Mouse (Mus musculus) large intestine, adult 2 months (tissue): ENCODE measurements around the gene Hypk. TPM values are rescaled to one million over a fixed set of nuclear protein-coding genes. Genes with fewer than 3 reads are reported as not detected.
A peak's percentile ranks its signal among the peaks of the same experiment; 100 is the strongest.
"Not testable (repeated sequence)": the region's sequence is repeated elsewhere in the genome, so short reads cannot be mapped to it uniquely, and the experiment has no call there.

Source experiments
- DNase-seq: peaks from one replicate; pipeline ENCODE4 v3.0.0-alpha.2; 2012; ENCODE audit warnings: low read depth, low spot score
- WGBS: fragments of 180-500 bp; shearing (Covaris S2); methylation state at CpG from one replicate; pipeline ENCODE4 v1.1.7; 2018; 5-methylcytosine and 5-hydroxymethylcytosine counted together
- polyA plus RNA-seq: library from polyadenylated mRNA; depleted of rRNA; stranded (reverse); fragments of >200 nt; gene quantifications from 2 replicates; pipeline ENCODE4 v1.2.3, GENCODE M21; 2012; rRNA removed

The Hypk gene
- polyA plus RNA-seq, 1 experiment = 6.8 TPM

DNA sequence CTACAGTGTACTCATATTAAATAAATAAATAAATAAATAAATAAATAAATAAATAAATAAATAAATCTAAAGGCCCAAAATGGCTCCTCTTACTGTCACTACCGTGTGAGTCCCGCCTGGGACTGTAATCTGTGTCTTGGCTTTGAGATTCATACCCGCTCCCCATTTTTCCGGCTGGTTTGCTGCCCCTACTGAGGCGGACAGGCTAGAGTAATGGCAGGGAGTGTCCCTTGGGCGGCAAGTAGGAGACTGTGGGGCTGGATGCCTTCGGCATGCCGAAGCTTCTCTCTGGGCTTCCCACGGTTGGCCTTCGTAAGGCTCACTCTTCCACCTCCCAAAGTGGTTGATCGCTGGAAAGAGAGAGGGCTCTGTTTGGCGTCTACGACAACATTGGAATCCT lies 27.8 kb downstream of the Hypk start:
- WGBS = 85% methylated on average over 13 of the region's 13 CpGs
- DNase-seq = not testable (repeated sequence)

DNA sequence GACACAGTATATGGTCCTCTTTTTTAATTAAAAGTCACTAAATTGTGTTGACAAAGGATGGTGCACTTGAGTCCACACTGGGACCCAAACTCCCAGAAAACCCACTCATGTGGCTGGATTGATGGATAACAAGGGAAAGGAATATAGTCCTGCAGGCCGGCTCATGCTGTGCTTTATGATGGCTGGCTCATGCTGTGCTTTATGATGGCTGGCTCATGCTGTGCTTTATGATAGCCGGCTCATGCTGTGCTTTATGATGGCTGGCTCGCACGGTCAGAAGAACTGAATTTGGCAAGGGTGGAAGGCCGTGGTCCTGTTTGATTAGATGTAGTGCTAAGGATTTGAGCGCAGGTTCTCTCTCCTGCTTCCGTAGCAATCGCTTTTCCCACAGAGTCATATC lies 30.5 kb downstream of the Hypk start:
- DNase-seq = no peak
- 31% methylated on average over 8 of the region's 8 CpGs for WGBS

DNA sequence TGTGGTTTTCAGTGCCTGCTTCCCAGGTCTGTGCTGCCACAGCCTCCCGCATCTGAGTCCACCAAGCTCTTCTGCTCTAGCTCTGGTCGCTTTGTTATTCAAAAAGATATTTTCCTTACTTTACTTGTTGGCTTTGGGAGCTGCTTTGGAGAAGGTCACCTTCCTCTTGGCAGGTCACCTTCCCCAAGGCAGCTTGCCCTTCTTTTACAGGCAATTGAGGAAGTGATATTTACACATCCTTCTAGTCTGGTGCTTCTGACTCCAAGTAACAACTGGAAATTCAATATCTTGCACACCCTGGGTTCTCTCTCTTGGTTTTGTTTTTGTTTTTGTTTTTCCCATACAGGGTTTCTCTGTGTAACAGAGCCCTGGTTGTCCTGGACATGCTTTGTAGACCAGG lies 31.3 kb downstream of the Hypk start:
- not testable (repeated sequence) for DNase-seq
- WGBS = 74% methylated on average over 2 of the region's 2 CpGs

DNA sequence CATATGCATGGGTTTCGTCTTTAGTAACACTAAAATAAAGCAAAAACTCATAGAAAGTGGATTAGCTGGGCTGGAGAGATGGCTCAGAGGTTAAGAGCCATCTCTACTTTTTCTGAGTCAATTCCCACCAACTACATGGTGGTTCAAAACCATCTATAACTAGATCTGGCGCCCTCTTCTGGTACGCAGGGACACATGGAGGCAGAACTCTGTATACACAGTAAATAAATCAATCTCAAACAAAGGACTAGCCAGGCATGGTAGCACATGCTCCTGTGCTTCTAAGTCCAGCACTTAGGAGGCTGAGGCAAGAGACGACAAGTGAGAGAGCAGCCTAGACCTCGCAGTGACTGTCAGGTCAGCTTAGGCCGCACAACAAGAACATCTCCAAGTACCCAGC lies 48.5 kb downstream of the Hypk start:
- not testable (repeated sequence) for DNase-seq
- WGBS = 74% methylated on average over 3 of the region's 6 CpGs

DNA sequence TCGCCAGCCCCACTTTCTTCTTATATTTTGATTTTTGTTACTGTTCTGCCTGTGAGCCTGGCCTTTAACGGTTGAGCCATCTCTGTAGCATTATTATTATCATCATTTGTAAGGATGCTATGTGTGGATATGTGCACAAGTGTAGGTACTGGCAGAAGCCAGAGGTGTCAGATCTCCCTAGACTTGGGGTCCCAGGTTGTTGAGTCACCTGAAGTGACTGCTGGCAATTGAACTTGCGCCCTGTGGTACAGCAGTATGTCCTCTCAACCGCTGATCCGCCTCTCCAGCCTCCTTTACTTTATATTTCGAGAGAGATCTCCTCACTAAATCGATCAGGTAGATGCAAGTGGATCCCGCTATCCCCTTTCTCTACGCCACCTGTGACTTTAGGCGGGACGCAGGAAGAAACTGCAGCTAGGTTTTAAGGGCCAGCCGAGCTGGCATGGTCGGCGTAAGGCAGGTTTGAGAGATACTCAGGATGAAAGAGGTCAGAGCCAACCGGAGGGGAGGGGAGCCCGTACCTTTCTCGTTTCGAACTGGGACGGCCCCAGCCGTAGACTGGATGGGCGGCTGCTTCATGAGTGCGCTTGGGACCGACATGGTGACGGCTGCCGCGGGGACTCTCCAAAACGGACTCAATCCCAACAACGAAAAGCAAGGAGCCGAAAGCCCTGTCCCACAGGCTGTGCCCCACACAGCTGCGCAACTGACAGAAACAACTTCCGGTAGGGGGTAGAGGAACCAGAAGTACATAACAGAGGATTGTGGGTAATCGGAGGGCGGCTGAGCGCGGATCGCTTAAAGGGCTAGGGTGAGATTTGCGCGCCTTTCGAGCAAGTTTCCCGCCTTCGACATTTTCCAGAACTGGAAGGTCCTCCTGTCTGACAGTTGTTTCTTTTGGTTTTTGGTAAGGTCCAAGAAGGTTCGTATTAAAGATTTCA lies 53.1 kb downstream of the Hypk start, which contains the start of the genes Mfap1a and Wdr76:
TSS of gene Mfap1a (minus strand) at position 724 of the 941 bp plus-strand sequence.
TSS of gene Wdr76 (plus strand) at position 782 of the 941 bp plus-strand sequence.
- DNase-seq = peak; percentile 78
- WGBS = 3% methylated on average over 42 of the region's 42 CpGs

DNA sequence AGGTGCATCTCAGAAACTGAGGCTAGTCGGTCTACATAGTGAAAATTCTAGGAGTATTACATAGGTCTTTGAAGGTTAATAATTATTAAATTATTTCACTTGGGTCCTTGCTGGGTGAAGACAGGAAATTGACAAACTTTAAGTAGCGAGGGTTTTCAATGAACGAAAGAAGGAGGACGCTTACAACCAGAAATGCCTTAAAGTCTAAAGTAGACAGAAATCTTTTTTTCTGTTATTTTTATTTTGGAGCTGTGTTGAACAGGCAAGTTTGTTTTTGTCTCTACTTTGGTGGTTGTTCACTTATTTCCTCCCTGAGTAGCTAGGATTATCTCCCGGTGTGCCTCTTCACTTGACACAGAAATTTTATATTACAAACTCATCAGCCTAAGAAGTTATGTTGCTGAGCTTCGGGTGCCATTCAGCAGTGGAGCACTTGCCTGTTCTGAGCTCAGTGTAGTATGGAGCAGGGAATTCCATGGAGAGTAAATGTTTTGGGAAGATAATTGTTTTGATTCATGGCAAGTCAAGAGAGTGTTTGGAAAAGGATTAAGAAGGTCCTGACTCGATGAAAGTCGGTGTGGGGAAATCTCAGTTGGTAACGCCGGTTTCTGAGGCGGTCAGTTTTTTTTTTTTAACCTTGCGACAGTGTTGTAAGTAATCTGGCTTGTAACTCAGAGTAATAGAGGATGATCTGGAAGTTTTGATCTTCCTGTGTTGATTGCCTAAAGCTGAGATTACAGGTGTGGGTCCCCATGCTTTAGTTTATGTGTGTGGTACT lies 54.3 kb downstream of the Hypk start:
- WGBS = under 1% methylated on average over 12 of the region's 12 CpGs

DNA sequence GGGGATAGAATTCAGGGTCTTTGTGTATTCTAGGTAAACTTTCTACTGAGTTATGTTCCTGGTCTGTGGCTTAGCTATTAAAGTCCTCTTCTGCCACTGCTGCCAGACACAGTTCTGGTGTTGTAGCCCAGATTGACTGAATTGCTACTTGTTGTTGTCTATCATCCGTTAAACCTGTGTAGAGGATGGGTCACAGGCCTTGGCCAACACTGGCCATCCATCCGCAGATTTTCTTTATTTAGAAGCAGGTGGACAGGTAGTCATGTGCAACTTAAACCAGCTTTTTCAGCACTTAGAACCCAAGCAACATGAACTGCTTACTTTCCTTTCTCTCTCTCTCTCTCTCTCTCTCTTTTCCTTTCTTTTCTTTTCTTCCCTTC lies 54.9 kb downstream of the Hypk start:
- WGBS = 40% methylated on average over 2 of the region's 2 CpGs
- DNase-seq = no peak

More for the DNA sequence above, 54.3 kb downstream of the Hypk start:
- DNase-seq = no peak

Other genes with a start within 250 kb of the Hypk start
- 13.1 and 14.6 TPM in 2 replicates for gene Trp53bp1, start 181.9 kb upstream of the Hypk start, polyA plus RNA-seq
- 1.5 and 4.1 TPM in 2 replicates for gene Map1a, start 163.7 kb upstream of the Hypk start, polyA plus RNA-seq
- 27.1 and 52.3 TPM in 2 replicates for gene Ppip5k1, start 97.9 kb upstream of the Hypk start, polyA plus RNA-seq
- 912 and 1,609 TPM in 2 replicates for gene Ckmt1, start 95.6 kb upstream of the Hypk start, polyA plus RNA-seq
- gene Strc, start 66.1 kb upstream of the Hypk start, polyA plus RNA-seq = 0.19 and 0.41 TPM in 2 replicates
- 405 and 622 TPM in 2 replicates for gene Pdia3, start 39.5 kb upstream of the Hypk start, polyA plus RNA-seq
- gene Catsper2, start 39.5 kb upstream of the Hypk start, polyA plus RNA-seq = 1.1 and 1.3 TPM in 2 replicates
- gene Ell3, start 9.0 kb upstream of the Hypk start, polyA plus RNA-seq = 4.1 and 4.7 TPM in 2 replicates
- gene Serf2, start 4.1 kb upstream of the Hypk start, polyA plus RNA-seq = 399 and 485 TPM in 2 replicates
- 0.16 and 0.30 TPM in 2 replicates for gene Serinc4, start 3.5 kb downstream of the Hypk start, polyA plus RNA-seq
- 2.4 and 2.9 TPM in 2 replicates for gene Mfap1b, start 20.8 kb downstream of the Hypk start, polyA plus RNA-seq
- gene Mfap1a, start 53.4 kb downstream of the Hypk start, polyA plus RNA-seq = 2.9 TPM in 2 replicates
- gene Wdr76, start 53.4 kb downstream of the Hypk start, polyA plus RNA-seq = 3.7 and 4.9 TPM in 2 replicates